Mouse (Mus musculus) intestine, postnatal 0 days (tissue): ENCODE measurements around the gene Gm14569. TPM values are rescaled to one million over a fixed set of nuclear protein-coding genes. Genes with fewer than 3 reads are reported as not detected.

Experiments used
- ATAC-seq: fragments of 200-750 bp; cut with Nextera tagmentation; 2 replicates; pipeline ENCODE4 v1.8.0; 2017; ENCODE audit warnings: mild to moderate bottlenecking, moderate TSS enrichment, moderate library complexity
- H3K27ac ChIP-seq: fragments of 300-500 bp; sonication (generic); 2 replicates; pipeline ENCODE4 v1.5.1; 2014; ENCODE audit warnings: mild to moderate bottlenecking, low read depth, low read length, moderate library complexity
- H3K27me3 ChIP-seq: fragments of 300-500 bp; sonication (generic); replicated peaks from 2 replicates; pipeline ENCODE4 v1.6.1; 2014; ENCODE audit warnings: low read length, mixed read lengths; ENCODE audit not compliant: control insufficient read depth, insufficient read depth
- H3K36me3 ChIP-seq: fragments of 300-500 bp; sonication (generic); 2 replicates; pipeline ENCODE4 v1.6.1; 2014; ENCODE audit warnings: mild to moderate bottlenecking, moderate library complexity; ENCODE audit not compliant: control insufficient read depth, insufficient read depth
- H3K4me1 ChIP-seq: fragments of 300-500 bp; sonication (generic); replicated peaks from 2 replicates; pipeline ENCODE4 v1.6.1; 2014; ENCODE audit warnings: antibody characterized with exemption, low read length, mixed read lengths; ENCODE audit not compliant: control insufficient read depth, insufficient read depth
- H3K4me2 ChIP-seq: fragments of 300-500 bp; sonication (generic); replicated peaks from 2 replicates; pipeline ENCODE4 v1.6.1; 2014; ENCODE audit warnings: low read depth, mild to moderate bottlenecking, moderate library complexity
- H3K4me3 ChIP-seq: fragments of 300-500 bp; sonication (generic); 2 replicates; pipeline ENCODE4 v1.5.1; 2014; ENCODE audit warnings: low read depth, low read length
- H3K9ac ChIP-seq: fragments of 300-500 bp; sonication (generic); 2 replicates; pipeline ENCODE4 v1.6.1; 2014; ENCODE audit warnings: mild to moderate bottlenecking, low read depth, low read length
- H3K9me3 ChIP-seq: fragments of 300-500 bp; sonication (generic); 2 replicates; pipeline ENCODE4 v1.6.1; 2016; ENCODE audit warnings: mixed run types; ENCODE audit not compliant: control insufficient read depth
- CTCF ChIP-seq: sonication (generic); IDR thresholded peaks from 2 replicates; pipeline ENCODE4 v1.5.1; 2016; ENCODE audit warnings: low read depth, mild to moderate bottlenecking, control low read depth, antibody characterized with exemption, moderate library complexity
- WGBS: fragments of 180-500 bp; shearing (Covaris S2); extraction: QIAGEN DNeasy Blood & Tissue Kit; methylation state at CpG from one replicate; pipeline ENCODE4 v1.1.7; 2014; 5-methylcytosine and 5-hydroxymethylcytosine counted together
- polyA plus RNA-seq: library from polyadenylated mRNA; unstranded; fragments of >200 nt; fragmentation: Nextera tagmentation; extraction: Ambion mirVana; gene quantifications from 2 replicates; pipeline ENCODE4 v1.2.1, GENCODE M21; 2015

Gm14569 gene
- polyA plus RNA-seq, 1 experiment from 2014 or later, result not detected

- Histone ChIP-seq H3K9me3 (no peaks in the 10 kb centered on the region), H3K9ac (no peak overlapping the region), H3K4me3 (no peak overlapping the region), H3K27me3 (no peaks in the 10 kb centered on the region), H3K36me3 (no peaks in the 10 kb centered on the region), H3K4me1 (no peaks in the 10 kb centered on the region), H3K27ac (no peak overlapping the region), H3K4me2 (no peak overlapping the region)
- peak; percentile 45 for TF ChIP-seq CTCF
- ATAC-seq, result no peak
- whole genome bisulfite sequencing, result 49% methylated on average over 6 of the region's 6 CpGs
Observed at GRCm38 (mm10) chrX:36434993-36435392, 56.6 kb downstream of the Gm14569 start.

- Histone ChIP-seq H3K27me3 (no peaks in the 10 kb centered on the region), H3K36me3 (no peaks in the 10 kb centered on the region), H3K4me3 (no peak overlapping the region), H3K4me2 (no peak overlapping the region), H3K9ac (no peak overlapping the region), H3K27ac (no peak overlapping the region), H3K4me1 (no peaks in the 10 kb centered on the region), H3K9me3 (no peaks in the 10 kb centered on the region)
- 84% methylated on average over 3 of the region's 3 CpGs for WGBS
- ATAC-seq, result no peak
- no peak for TF ChIP-seq CTCF
Observed at GRCm38 (mm10) chrX:36419153-36419552, 72.5 kb downstream of the Gm14569 start.

GRCm38 (mm10) chrX:36402316-36402715 lies 89.3 kb downstream of the Gm14569 start:
- 65% methylated on average over 6 of the region's 6 CpGs for WGBS
- H3K27ac ChIP-seq, result no peak overlapping the region
- H3K36me3 ChIP-seq, result no peaks in the 10 kb centered on the region
- TF ChIP-seq CTCF, result peak; percentile 53
- H3K9ac ChIP-seq, result no peak overlapping the region
- ATAC-seq, result no peak
- no peak overlapping the region for H3K4me3 ChIP-seq
- no peaks in the 10 kb centered on the region for H3K4me1 ChIP-seq
- H3K9me3 ChIP-seq, result no peaks in the 10 kb centered on the region
- H3K27me3 ChIP-seq, result no peaks in the 10 kb centered on the region
- no peak overlapping the region for H3K4me2 ChIP-seq

GRCm38 (mm10) chrX:36400980-36401379 lies 90.7 kb downstream of the Gm14569 start, which contains the start of gene Gm6268:
Gm6268 (plus strand) TSS chrX:36401280.
- TF ChIP-seq CTCF, result no peak
- no peak within 1 kb of the TSS for H3K4me2 ChIP-seq
- no peak within 1 kb of the TSS for H3K27ac ChIP-seq
- no peaks in the 10 kb centered on the region for H3K9me3 ChIP-seq
- no peaks in the 10 kb centered on the region for H3K27me3 ChIP-seq
- no peak within 1 kb of the TSS for H3K9ac ChIP-seq
- H3K36me3 ChIP-seq, result no peaks in the 10 kb centered on the region
- ATAC-seq, result no peak
- no peaks in the 10 kb centered on the region for H3K4me1 ChIP-seq
- H3K4me3 ChIP-seq, result no peak within 1 kb of the TSS
- WGBS, result 88% methylated on average over 13 of the region's 13 CpGs

- H3K27ac ChIP-seq, result no peak overlapping the region
- H3K4me2 ChIP-seq, result no peak overlapping the region
- no peaks in the 10 kb centered on the region for H3K9me3 ChIP-seq
- no peak overlapping the region for H3K9ac ChIP-seq
- WGBS, result 47% methylated on average over 6 of the region's 6 CpGs
- H3K4me1 ChIP-seq, result no peaks in the 10 kb centered on the region
- H3K4me3 ChIP-seq, result no peak overlapping the region
- no peaks in the 10 kb centered on the region for H3K27me3 ChIP-seq
- ATAC-seq, result no peak
- peak; percentile 68 for TF ChIP-seq CTCF
- no peaks in the 10 kb centered on the region for H3K36me3 ChIP-seq
Observed at GRCm38 (mm10) chrX:36393279-36393678, 98.4 kb downstream of the Gm14569 start.

GRCm38 (mm10) chrX:36392672-36393071 lies 99.0 kb downstream of the Gm14569 start:
- no peaks in the 10 kb centered on the region for H3K4me1 ChIP-seq
- no peak overlapping the region for H3K9ac ChIP-seq
- no peak overlapping the region for H3K4me3 ChIP-seq
- 68% methylated on average over 6 of the region's 6 CpGs for WGBS
- no peak for TF ChIP-seq CTCF
- no peaks in the 10 kb centered on the region for H3K9me3 ChIP-seq
- no peak overlapping the region for H3K4me2 ChIP-seq
- H3K36me3 ChIP-seq, result no peaks in the 10 kb centered on the region
- H3K27me3 ChIP-seq, result no peaks in the 10 kb centered on the region
- H3K27ac ChIP-seq, result no peak overlapping the region
- no peak for ATAC-seq

- TF ChIP-seq CTCF, result no peak
- Histone ChIP-seq H3K4me3 (no peak overlapping the region), H3K27ac (no peak overlapping the region), H3K4me2 (no peak overlapping the region), H3K36me3 (no peaks in the 10 kb centered on the region), H3K9me3 (no peaks in the 10 kb centered on the region), H3K27me3 (no peaks in the 10 kb centered on the region), H3K9ac (no peak overlapping the region), H3K4me1 (no peaks in the 10 kb centered on the region)
- ATAC-seq, result peak; percentile 95
- 48% methylated on average over 2 of the region's 2 CpGs for WGBS
Observed at GRCm38 (mm10) chrX:36390503-36390902, 101.1 kb downstream of the Gm14569 start.
